19 mouse cellular contexts compared by ENCODE assay signal in genomic region chr11:96011982-96012381, GRCm38 (mm10). TPM values are rescaled to one million over a fixed set of nuclear protein-coding genes. Genes with fewer than 3 reads are reported as not detected.
A peak's percentile ranks its signal among the peaks of the same experiment; 100 is the strongest.
DNase-seq lines count a peak whose midpoint lies in the region; ATAC-seq lines count a peak whose summit lies in the region.
"Had no signal": no experiment of that assay in that cellular context is flagged by ENCODE, and none has a peak within 500 bp of the region (broad histone marks: within the 10 kb centered on the region; RNA-seq: fewer than 3 reads in every experiment).

No protein-coding gene starts in this region.

- 7% methylated on average over 5 of the region's 8 CpGs for WGBS in hindbrain, embryonic 11.5 days
- 2% methylated on average over 4 of the region's 8 CpGs for WGBS in hindbrain, embryonic 13.5 days
- WGBS in embryonic facial prominence, embryonic 14.5 days = 7% methylated on average over 5 of the region's 8 CpGs
- WGBS in midbrain, embryonic 13.5 days = 4% methylated on average over 5 of the region's 8 CpGs

- peak; percentile 63 for DNase-seq in embryo, embryonic 9.5 days (ENCODE audit: extremely low spot score)
- DNase-seq in embryo, embryonic 10 days (ENCODE audit: low spot score) = no peak
- peak; percentile 33 for DNase-seq in hindbrain, embryonic 11.5 days (ENCODE audit: low spot score)
- no peak for DNase-seq in embryonic facial prominence, embryonic 14.5 days (ENCODE audit: low spot score)
- DNase-seq in kidney, postnatal 36 days = no peak
- DNase-seq: adrenal gland, postnatal 14 days; cerebellum, postnatal 14 days; kidney, adult 18-20 months; lung, postnatal 36 days; retina, postnatal 1 day had no signal

- H3K4me3 ChIP-seq in hindbrain, embryonic 11.5 days (ENCODE audit: low read depth, low read length) = no peak overlapping the region
- H3K4me3 ChIP-seq in hindbrain, embryonic 13.5 days = no peak overlapping the region
- H3K4me3 ChIP-seq in embryonic facial prominence, embryonic 14.5 days (ENCODE audit: low read depth, low read length) = no peak overlapping the region
- H3K4me3 ChIP-seq in midbrain, embryonic 13.5 days (replicated peaks) = 0 out of 2 replicates have a peak overlapping the region, but pooled peaks have one; percentile 5
- H3K4me3 ChIP-seq: limb, embryonic 15.5 days had no signal

- H3K36me3 ChIP-seq in hindbrain, embryonic 11.5 days (ENCODE audit: control insufficient read depth, insufficient read depth, low read length) = no peaks in the 10 kb centered on the region
- H3K36me3 ChIP-seq in hindbrain, embryonic 13.5 days = no peaks in the 10 kb centered on the region
- H3K36me3 ChIP-seq in embryonic facial prominence, embryonic 14.5 days (ENCODE audit: control insufficient read depth, insufficient read depth, low read length) = no peaks in the 10 kb centered on the region
- no peaks in the 10 kb centered on the region for H3K36me3 ChIP-seq in midbrain, embryonic 13.5 days
- H3K36me3 ChIP-seq: limb, embryonic 15.5 days had no signal

- no peaks in the 10 kb centered on the region for H3K27me3 ChIP-seq in hindbrain, embryonic 11.5 days (ENCODE audit: control insufficient read depth, insufficient read depth, low read length)
- no peaks in the 10 kb centered on the region for H3K27me3 ChIP-seq in hindbrain, embryonic 13.5 days
- H3K27me3 ChIP-seq in embryonic facial prominence, embryonic 14.5 days (replicated peaks; ENCODE audit: control insufficient read depth, insufficient read depth, low read length) = peaks cover under 1% of the 10 kb centered on the region; the same call in 1 of the 2 replicates
- no peaks in the 10 kb centered on the region for H3K27me3 ChIP-seq in midbrain, embryonic 13.5 days

- H3K4me2 ChIP-seq in hindbrain, embryonic 11.5 days (replicated peaks; ENCODE audit: low read depth, low read length) = peak overlapping the region; percentile 26; the same call in 1 of the 2 replicates
- no peak overlapping the region for H3K4me2 ChIP-seq in hindbrain, embryonic 13.5 days
- H3K4me2 ChIP-seq in embryonic facial prominence, embryonic 14.5 days (ENCODE audit: low read depth, low read length) = 0 out of 2 replicates have a peak overlapping the region, but pooled peaks have one; percentile 5
- peak overlapping the region; percentile 36 for H3K4me2 ChIP-seq in midbrain, embryonic 13.5 days (replicated peaks)
- H3K4me2 ChIP-seq: limb, embryonic 15.5 days had no signal

- 0 out of 2 replicates have a peak overlapping the region, but pooled peaks have one; percentile 34 for H3K9ac ChIP-seq in hindbrain, embryonic 11.5 days (ENCODE audit: low read depth, low read length)
- no peak overlapping the region for H3K9ac ChIP-seq in hindbrain, embryonic 13.5 days
- no peak overlapping the region for H3K9ac ChIP-seq in embryonic facial prominence, embryonic 14.5 days (ENCODE audit: low read depth, low read length)
- H3K9ac ChIP-seq in midbrain, embryonic 13.5 days (replicated peaks) = no peak overlapping the region
- H3K9ac ChIP-seq: limb, embryonic 15.5 days had no signal

- ATAC-seq in hindbrain, embryonic 11.5 days (ENCODE audit: low FRiP score) = no peak
- ATAC-seq in hindbrain, embryonic 13.5 days (ENCODE audit: low FRiP score) = no peak
- ATAC-seq in embryonic facial prominence, embryonic 14.5 days (ENCODE audit: low read depth) = no peak
- ATAC-seq in midbrain, embryonic 13.5 days = no peak
- no peak for ATAC-seq in megakaryocyte, adult 5-6 weeks (ENCODE audit: poor library complexity, severe bottlenecking)

- H3K9me3 ChIP-seq in hindbrain, embryonic 11.5 days (ENCODE audit: control insufficient read depth, low read length) = no peaks in the 10 kb centered on the region
- no peaks in the 10 kb centered on the region for H3K9me3 ChIP-seq in hindbrain, embryonic 13.5 days
- no peaks in the 10 kb centered on the region for H3K9me3 ChIP-seq in embryonic facial prominence, embryonic 14.5 days (ENCODE audit: control insufficient read depth, low read length)
- H3K9me3 ChIP-seq in midbrain, embryonic 13.5 days = no peaks in the 10 kb centered on the region
- H3K9me3 ChIP-seq: limb, embryonic 15.5 days had no signal

- H3K27ac ChIP-seq in hindbrain, embryonic 11.5 days (ENCODE audit: low read depth, low read length) = no peak overlapping the region
- no peak overlapping the region for H3K27ac ChIP-seq in hindbrain, embryonic 13.5 days
- H3K27ac ChIP-seq in embryonic facial prominence, embryonic 14.5 days (replicated peaks; ENCODE audit: low read depth, low read length) = no peak overlapping the region
- no peak overlapping the region for H3K27ac ChIP-seq in midbrain, embryonic 13.5 days
- H3K27ac ChIP-seq: limb, embryonic 15.5 days; stomach, postnatal 0 days had no signal

- H3K4me1 ChIP-seq in hindbrain, embryonic 11.5 days (replicated peaks; ENCODE audit: control insufficient read depth, insufficient read depth, low read length) = no peaks in the 10 kb centered on the region; the same call in 1 of the 2 replicates
- H3K4me1 ChIP-seq in hindbrain, embryonic 13.5 days (replicated peaks) = no peaks in the 10 kb centered on the region; the same call in 1 of the 2 replicates
- H3K4me1 ChIP-seq in embryonic facial prominence, embryonic 14.5 days (ENCODE audit: control insufficient read depth, insufficient read depth, low read length) = no peaks in the 10 kb centered on the region
- peaks cover 14% of the 10 kb centered on the region for H3K4me1 ChIP-seq in midbrain, embryonic 13.5 days (replicated peaks)

RNA-seq across cellular contexts. Expression of gene Igf2bp1, which starts 6.2 kb away (rescaled TPM):
- polyA plus RNA-seq in hindbrain, embryonic 11.5 days (2014; fragmentation: Nextera tagmentation; extraction: Ambion mirVana) = 80.6 and 83.9 TPM in 2 replicates
- 22.8 and 23.1 TPM in 2 replicates for polyA plus RNA-seq in hindbrain, embryonic 13.5 days (2015; fragmentation: Nextera tagmentation; extraction: Ambion mirVana)
- polyA plus RNA-seq in embryonic facial prominence, embryonic 14.5 days (2014; fragmentation: Nextera tagmentation; extraction: Ambion mirVana) = 19.9 and 31.4 TPM in 2 replicates
- polyA plus RNA-seq in midbrain, embryonic 13.5 days (2015; fragmentation: Nextera tagmentation; extraction: Ambion mirVana) = 40.2 and 40.6 TPM in 2 replicates
- not detected in 2 replicates for total RNA-seq in megakaryocyte, adult 5-6 weeks (2015)
- not detected in 2 replicates for total RNA-seq in megakaryocyte, adult 5-6 weeks (2017)
- total RNA-seq: gastrocnemius, adult 8-10 months had no signal
- polyA plus RNA-seq: large intestine, adult 2 months had no signal

RNA-seq across cellular contexts. Expression of gene Gip, which starts 12.4 kb away (rescaled TPM):
- polyA plus RNA-seq in hindbrain, embryonic 11.5 days (2014; fragmentation: Nextera tagmentation; extraction: Ambion mirVana) = not detected in 2 replicates
- not detected in 2 replicates for polyA plus RNA-seq in hindbrain, embryonic 13.5 days (2015; fragmentation: Nextera tagmentation; extraction: Ambion mirVana)
- polyA plus RNA-seq in embryonic facial prominence, embryonic 14.5 days (2014; fragmentation: Nextera tagmentation; extraction: Ambion mirVana) = not detected in 2 replicates
- not detected in 2 replicates for polyA plus RNA-seq in midbrain, embryonic 13.5 days (2015; fragmentation: Nextera tagmentation; extraction: Ambion mirVana)
- not detected in 2 replicates for total RNA-seq in megakaryocyte, adult 5-6 weeks (2015)
- total RNA-seq in megakaryocyte, adult 5-6 weeks (2017) = not detected in 2 replicates
- total RNA-seq: adrenal gland, postnatal 14 days; gastrocnemius, adult 8-10 months had no signal
- polyA plus RNA-seq: heart, postnatal 0 days; limb, embryonic 15.5 days; urinary bladder, adult 2 months had no signal

RNA-seq across cellular contexts. Expression of gene Snf8, which starts 22.7 kb away (rescaled TPM):
- 47.3 and 48.8 TPM in 2 replicates for polyA plus RNA-seq in hindbrain, embryonic 11.5 days (2014; fragmentation: Nextera tagmentation; extraction: Ambion mirVana)
- 138 and 141 TPM in 2 replicates for polyA plus RNA-seq in hindbrain, embryonic 13.5 days (2015; fragmentation: Nextera tagmentation; extraction: Ambion mirVana)
- 33.4 and 36.6 TPM in 2 replicates for polyA plus RNA-seq in embryonic facial prominence, embryonic 14.5 days (2014; fragmentation: Nextera tagmentation; extraction: Ambion mirVana)
- polyA plus RNA-seq in midbrain, embryonic 13.5 days (2015; fragmentation: Nextera tagmentation; extraction: Ambion mirVana) = 133 and 142 TPM in 2 replicates
- 80.1 and 93.3 TPM in 2 replicates for total RNA-seq in megakaryocyte, adult 5-6 weeks (2015)
- 47.6 and 59.8 TPM in 2 replicates for total RNA-seq in megakaryocyte, adult 5-6 weeks (2017)

RNA-seq across cellular contexts. Expression of gene Ube2z, which starts 53.2 kb away (rescaled TPM):
- 20.9 and 25.2 TPM in 2 replicates for polyA plus RNA-seq in hindbrain, embryonic 11.5 days (2014; fragmentation: Nextera tagmentation; extraction: Ambion mirVana)
- polyA plus RNA-seq in hindbrain, embryonic 13.5 days (2015; fragmentation: Nextera tagmentation; extraction: Ambion mirVana) = 31.0 and 31.7 TPM in 2 replicates
- 39.5 and 40.6 TPM in 2 replicates for polyA plus RNA-seq in embryonic facial prominence, embryonic 14.5 days (2014; fragmentation: Nextera tagmentation; extraction: Ambion mirVana)
- polyA plus RNA-seq in midbrain, embryonic 13.5 days (2015; fragmentation: Nextera tagmentation; extraction: Ambion mirVana) = 28.9 and 34.0 TPM in 2 replicates
- 22.5 and 22.8 TPM in 2 replicates for total RNA-seq in megakaryocyte, adult 5-6 weeks (2015)
- total RNA-seq in megakaryocyte, adult 5-6 weeks (2017) = 20.8 and 21.5 TPM in 2 replicates

Comparison
In these comparisons a context has a peak if more than half of its experiments do, and no peak if none do; other contexts are left out.
1. DNase-seq: peak in embryo, embryonic 9.5 days (single experiment) and hindbrain, embryonic 11.5 days (single experiment); none in embryo, embryonic 10 days (single experiment), embryonic facial prominence, embryonic 14.5 days (single experiment) and kidney, postnatal 36 days (0 of 2).